Mouse (Mus musculus) CH12.LX (cell line): Measurements from ENCODE around the gene Slamf1. TPM values are rescaled to one million over a fixed set of nuclear protein-coding genes. Genes with fewer than 3 reads are reported as not detected.

Experiments
- DNase-seq: peaks from one replicate; pipeline ENCODE4 v3.0.0-alpha.2; 2013; ENCODE audit errors: extremely low read depth
- H3K27ac ChIP-seq: 2 replicates; pipeline ENCODE4 v1.5.1; 2012; ENCODE audit warnings: low read depth, mild to moderate bottlenecking, control low read depth, moderate library complexity; ENCODE audit not compliant: insufficient read depth
- H3K27me3 ChIP-seq: replicated peaks from 2 replicates; pipeline ENCODE3; 2012; ENCODE audit warnings: inconsistent platforms
- H3K36me3 ChIP-seq, 2 experiments: replicated peaks in 1 of 2; 2 replicates each; pipeline versions ENCODE3 to v1.6.1; 2012; ENCODE audit warnings: inconsistent platforms in 1 of 2, low read length in 1 of 2, mild to moderate bottlenecking in 1 of 2, mixed read lengths in 1 of 2, moderate library complexity in 1 of 2; ENCODE audit not compliant: control insufficient read depth in 1 of 2, insufficient read depth in 1 of 2
- H3K4me1 ChIP-seq, 2 experiments: 2 replicates each; pipeline ENCODE4 v1.6.1; 2012; ENCODE audit warnings: inconsistent platforms in 1 of 2, moderate library complexity in 1 of 2; ENCODE audit not compliant: insufficient read depth in 2 of 2, control insufficient read depth in 1 of 2
- H3K4me2 ChIP-seq: 2 replicates; pipeline ENCODE4 v1.6.1; 2012; ENCODE audit warnings: low read depth, mild to moderate bottlenecking, control low read depth; ENCODE audit not compliant: poor library complexity, insufficient read depth, severe bottlenecking
- H3K4me3 ChIP-seq, 3 experiments: fragments of 150-350 bp in 1 of 3; sonication (generic) in 1 of 3; replicated peaks in 1 of 3; 2 replicates each; pipeline versions ENCODE3 to v1.5.1; 2011 to 2012; ENCODE audit warnings: low read depth in 2 of 3, low read length in 2 of 3, mild to moderate bottlenecking in 2 of 3, moderate library complexity in 2 of 3, control low read depth in 1 of 3, improper control_type of control experiment in 1 of 3, inconsistent platforms in 1 of 3, mixed read lengths in 1 of 3; ENCODE audit not compliant: poor library complexity in 1 of 3
- H3K79me2 ChIP-seq: replicated peaks from 2 replicates; pipeline ENCODE4 v1.6.1; 2012; ENCODE audit warnings: mild to moderate bottlenecking, moderate library complexity; ENCODE audit not compliant: control insufficient read depth, poor library complexity, insufficient read depth, severe bottlenecking; ENCODE audit errors: extremely low read depth
- H3K9ac ChIP-seq: 2 replicates; pipeline ENCODE4 v1.6.1; 2012; ENCODE audit warnings: low read depth, mild to moderate bottlenecking, control low read depth, moderate library complexity; ENCODE audit not compliant: insufficient read depth
- H3K9me3 ChIP-seq: replicated peaks from 2 replicates; pipeline ENCODE3; 2012; ENCODE audit warnings: low read length, inconsistent platforms, mixed read lengths
- BHLHE40 ChIP-seq: IDR thresholded peaks from 2 replicates; pipeline ENCODE4 v1.6.1; 2011; ENCODE audit warnings: mild to moderate bottlenecking, low read depth, low read length, improper control_type of control experiment
- CTCF ChIP-seq, 2 experiments: IDR thresholded peaks in 1 of 2; conservative IDR thresholded peaks in 1 of 2; 2 replicates each; pipeline ENCODE4 v1.5.1; 2011 to 2012; ENCODE audit warnings: low read depth in 2 of 2, low read length in 2 of 2, improper control_type of control experiment in 1 of 2, inconsistent platforms in 1 of 2, mild to moderate bottlenecking in 1 of 2, moderate library complexity in 1 of 2
- IRF4 ChIP-seq: IDR thresholded peaks from 2 replicates; pipeline ENCODE4 v1.6.1; 2014; ENCODE audit warnings: low read depth, mild to moderate bottlenecking, inconsistent platforms, low read length, improper control_type of control experiment
- MAZ ChIP-seq: IDR thresholded peaks from 2 replicates; pipeline ENCODE4 v1.6.1; 2012; ENCODE audit warnings: low read depth, mild to moderate bottlenecking, inconsistent platforms, low read length, improper control_type of control experiment, moderate library complexity
- PAX5 ChIP-seq: IDR thresholded peaks from 2 replicates; pipeline ENCODE4 v1.6.1; 2012; ENCODE audit warnings: low read length, inconsistent platforms, mixed read lengths
- POLR2A ChIP-seq: IDR thresholded peaks from 2 replicates; pipeline ENCODE4 v1.6.1; 2011; ENCODE audit warnings: low read depth, mild to moderate bottlenecking, improper control_type of control experiment, low read length
- RAD21 ChIP-seq: IDR thresholded peaks from 2 replicates; pipeline ENCODE4 v1.6.1; 2011; ENCODE audit warnings: low read depth, mild to moderate bottlenecking, low read length, improper control_type of control experiment, moderate library complexity
- SMC3 ChIP-seq: IDR thresholded peaks from 2 replicates; pipeline ENCODE4 v1.6.1; 2011; ENCODE audit warnings: low read depth, low read length, improper control_type of control experiment
- TBP ChIP-seq: conservative IDR thresholded peaks from 2 replicates; pipeline ENCODE4 v1.6.1; 2011; ENCODE audit warnings: low read depth, low read length, improper control_type of control experiment
- ZNF384 ChIP-seq: IDR thresholded peaks from 2 replicates; pipeline ENCODE4 v1.6.1; 2012; ENCODE audit warnings: low read depth, low read length, improper control_type of control experiment, inconsistent platforms
- dilution Hi-C: fragments of 300-500 bp; cut with MboI; formaldehyde crosslinking; loops from 2 replicates; pipeline ENCODE4 v1.14.3; 2020; ENCODE audit warnings: low sequenced_read_pairs; ENCODE audit not compliant: extremely low pct_unique_long_range_greater_than_20kb, extremely low pct_ligation_motif_present
- in situ Hi-C: fragments of 300-500 bp; cut with MboI; formaldehyde crosslinking; loops from 3 replicates; pipeline ENCODE4 v1.14.3; 2019; ENCODE audit warnings: low sequenced_read_pairs, low pct_ligation_motif_present, low pct_unique_long_range_greater_than_20kb, mixed read lengths
- polyA plus RNA-seq: library from polyadenylated mRNA; unstranded; fragments of >175 nt; gene quantifications from 2 replicates; pipeline ENCODE4 v1.2.1, GENCODE M21; 2012; ENCODE audit warnings: low read depth; ENCODE audit not compliant: insufficient read length
- total RNA-seq, 2 experiments: library from RNA; depleted of rRNA; stranded (reverse); fragments of 300-350 nt in 1 of 2; fragments of >200 nt in 1 of 2; gene quantifications; 2 replicates each; pipeline ENCODE4 v1.2.3; 2012 to 2014

Gene Slamf1
- total RNA-seq (2012; rRNA removed) = 0.34 and 0.38 TPM in 2 replicates
- total RNA-seq (2014; rRNA removed) = 0.72 and 0.81 TPM in 2 replicates
- polyA plus RNA-seq = 0.78 and 0.80 TPM in 2 replicates

- Histone ChIP-seq H3K27ac (no peak within 1 kb of the TSS), H3K27me3 (no peaks in the 10 kb centered on the region), H3K4me3 (peak within 1 kb of the TSS in 1 of 3 experiments; percentile 30), H3K9me3 (no peaks in the 10 kb centered on the region), H3K36me3 (no peaks in the 10 kb centered on the region), H3K9ac (no peak within 1 kb of the TSS), H3K4me2 (peak within 1 kb of the TSS; percentile 67), H3K4me1 (peaks cover 8 to 38% of the 10 kb centered on the region in 2 experiments), H3K79me2 (no peaks in the 10 kb centered on the region)
- no peak for DNase-seq
- in situ Hi-C loops (no loop called here), dilution Hi-C loops (no loop called here)
- TF ChIP-seq PAX5 (no peak), ZNF384 (peak; percentile 91)
- TF ChIP-seq, all 38 proteins: peak for 1
Observed at GRCm38 (mm10) chr1:171766898-171767297, at the start of gene Slamf1. Gene Slamf1 (plus strand): TSS chr1:171767127.

- Histone ChIP-seq H3K27me3 (no peaks in the 10 kb centered on the region), H3K9ac (no peak overlapping the region), H3K27ac (no peak overlapping the region), H3K4me1 (peaks cover 0 to 15% of the 10 kb centered on the region in 2 experiments; a peak in 2 of 4 replicates), H3K9me3 (peaks cover 12% of the 10 kb centered on the region), H3K4me3 (no peak overlapping the region), H3K36me3 (no peaks in the 10 kb centered on the region), H3K79me2 (no peaks in the 10 kb centered on the region), H3K4me2 (no peak overlapping the region)
- dilution Hi-C loops = no loop called here
- DNase-seq = no peak
- in situ Hi-C loops = no loop called here
- peak in 1 of 2 experiments; percentile 62; a peak in 2 of 4 replicates for TF ChIP-seq CTCF (conservative IDR thresholded peaks at IDR 0.05 in 1 of 2, IDR thresholded peaks at IDR 0.05 in 1 of 2; ENCODE audit: low read depth in 2 of 2, low read length in 2 of 2)
- TF ChIP-seq SMC3 = peak; percentile 49; the same call in 1 of the 2 replicates
- no peak for TF ChIP-seq MAZ
- TF ChIP-seq TBP = no peak
- TF ChIP-seq RAD21 = peak; percentile 57
Observed at GRCm38 (mm10) chr1:171731195-171731594, 35.7 kb upstream of the Slamf1 start.

GRCm38 (mm10) chr1:171734898-171735297 lies 32.0 kb upstream of the Slamf1 start:
- no peaks in the 10 kb centered on the region for H3K79me2 ChIP-seq
- H3K36me3 ChIP-seq = no peaks in the 10 kb centered on the region
- H3K9ac ChIP-seq = no peak overlapping the region
- H3K27me3 ChIP-seq = no peaks in the 10 kb centered on the region
- DNase-seq = peak; percentile 22
- peaks cover 5% of the 10 kb centered on the region for H3K9me3 ChIP-seq
- dilution Hi-C loops (no loop called here), in situ Hi-C loops (no loop called here)
- no peak overlapping the region for H3K27ac ChIP-seq
- peaks cover 0 to 15% of the 10 kb centered on the region in 2 experiments; a peak in 2 of 4 replicates for H3K4me1 ChIP-seq
- peak overlapping the region; percentile 29; the same call in 1 of the 2 replicates for H3K4me2 ChIP-seq
- TF ChIP-seq BHLHE40 (peak; percentile 89), IRF4 (peak; percentile 35; the same call in 1 of the 2 replicates), POLR2A (no peak)
- TF ChIP-seq, all 38 proteins: peak for 2
- H3K4me3 ChIP-seq = no peak overlapping the region
